Mouse (Mus musculus): ENCODE results near the gene Tgfbr3. TPM values are rescaled to one million over a fixed set of nuclear protein-coding genes. Genes with fewer than 3 reads are reported as not detected.

The Tgfbr3 gene
- polyA plus RNA-seq, 1 experiment from 2014 or later: 21.4 TPM

DNA sequence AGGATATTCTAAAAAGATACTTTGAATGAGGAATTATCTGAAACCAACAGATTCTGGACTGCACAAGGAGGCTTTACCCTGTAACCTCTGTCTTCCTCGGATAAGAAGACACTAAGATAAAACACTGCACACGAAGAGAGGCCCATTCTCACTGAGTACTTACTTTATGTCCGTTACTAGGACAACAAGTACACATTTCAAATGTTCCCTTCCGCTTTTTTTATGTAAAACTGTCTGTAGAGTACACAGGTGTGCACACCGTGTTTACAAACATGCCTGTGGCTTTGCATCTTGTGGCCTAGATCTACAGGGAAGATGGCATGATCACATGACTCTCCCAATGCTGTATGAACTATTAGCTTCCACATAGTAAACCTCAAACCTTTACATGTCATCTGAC, 146.6 kb downstream of the Tgfbr3 start:
- no peaks in the 10 kb centered on the region for H3K9me3 ChIP-seq (ENCODE audit: low read length)
- no peak overlapping the region for H3K4me2 ChIP-seq (replicated peaks; ENCODE audit: low read depth, low read length)
- no peak for TF ChIP-seq CTCF (IDR thresholded peaks at IDR 0.05)
- ATAC-seq: no peak
- H3K27me3 ChIP-seq (replicated peaks; ENCODE audit: insufficient read depth, low read length): no peaks in the 10 kb centered on the region
- WGBS: 84% methylated on average over 5 of the region's 5 CpGs
- no peak overlapping the region for H3K4me3 ChIP-seq (ENCODE audit: low read depth, low read length)
- peaks cover 7% of the 10 kb centered on the region; the same call in 1 of the 2 replicates for H3K36me3 ChIP-seq (ENCODE audit: insufficient read depth, low read length)
- no peak overlapping the region for H3K27ac ChIP-seq (ENCODE audit: low read length)
- H3K4me1 ChIP-seq (ENCODE audit: insufficient read depth, low read depth, low read length): no peaks in the 10 kb centered on the region; the same call in 1 of the 2 replicates
- no peak for DNase-seq (ENCODE audit: low spot score)
- no peak overlapping the region for H3K9ac ChIP-seq (replicated peaks; ENCODE audit: low read depth)

DNA sequence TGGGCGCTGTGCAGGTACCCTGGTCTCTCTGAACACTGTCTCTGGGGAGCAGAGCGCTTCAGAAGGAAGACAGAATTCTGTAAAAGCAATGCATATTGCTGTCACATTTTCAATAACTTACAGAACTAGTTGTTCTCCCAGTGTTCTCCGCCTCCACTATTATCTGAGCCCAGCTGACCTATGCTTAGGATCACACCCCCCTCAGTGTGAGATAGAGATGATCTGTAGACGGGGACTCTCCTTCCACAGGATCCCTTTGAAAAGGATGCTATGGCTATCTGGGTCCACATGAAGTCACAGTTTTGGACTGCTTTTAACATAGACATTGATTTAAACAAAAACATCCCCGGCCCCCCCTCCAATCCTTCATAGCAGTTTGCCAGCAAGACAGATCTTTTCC, 148.1 kb downstream of the Tgfbr3 start:
- no peaks in the 10 kb centered on the region for H3K9me3 ChIP-seq (ENCODE audit: low read length)
- no peak overlapping the region for H3K4me3 ChIP-seq (ENCODE audit: low read depth, low read length)
- ATAC-seq (no peak), DNase-seq (ENCODE audit: low spot score) (no peak)
- no peaks in the 10 kb centered on the region for H3K4me1 ChIP-seq (ENCODE audit: insufficient read depth, low read depth, low read length)
- no peak overlapping the region for H3K9ac ChIP-seq (replicated peaks; ENCODE audit: low read depth)
- WGBS: 86% methylated on average over 5 of the region's 5 CpGs
- H3K4me2 ChIP-seq (replicated peaks; ENCODE audit: low read depth, low read length): no peak overlapping the region
- H3K36me3 ChIP-seq (ENCODE audit: insufficient read depth, low read length): peaks cover 7% of the 10 kb centered on the region; the same call in 1 of the 2 replicates
- no peaks in the 10 kb centered on the region for H3K27me3 ChIP-seq (replicated peaks; ENCODE audit: insufficient read depth, low read length)
- no peak for TF ChIP-seq EP300 (IDR thresholded peaks at IDR 0.05)
- no peak for TF ChIP-seq CTCF (IDR thresholded peaks at IDR 0.05)
- H3K27ac ChIP-seq (ENCODE audit: low read length): no peak overlapping the region

DNA sequence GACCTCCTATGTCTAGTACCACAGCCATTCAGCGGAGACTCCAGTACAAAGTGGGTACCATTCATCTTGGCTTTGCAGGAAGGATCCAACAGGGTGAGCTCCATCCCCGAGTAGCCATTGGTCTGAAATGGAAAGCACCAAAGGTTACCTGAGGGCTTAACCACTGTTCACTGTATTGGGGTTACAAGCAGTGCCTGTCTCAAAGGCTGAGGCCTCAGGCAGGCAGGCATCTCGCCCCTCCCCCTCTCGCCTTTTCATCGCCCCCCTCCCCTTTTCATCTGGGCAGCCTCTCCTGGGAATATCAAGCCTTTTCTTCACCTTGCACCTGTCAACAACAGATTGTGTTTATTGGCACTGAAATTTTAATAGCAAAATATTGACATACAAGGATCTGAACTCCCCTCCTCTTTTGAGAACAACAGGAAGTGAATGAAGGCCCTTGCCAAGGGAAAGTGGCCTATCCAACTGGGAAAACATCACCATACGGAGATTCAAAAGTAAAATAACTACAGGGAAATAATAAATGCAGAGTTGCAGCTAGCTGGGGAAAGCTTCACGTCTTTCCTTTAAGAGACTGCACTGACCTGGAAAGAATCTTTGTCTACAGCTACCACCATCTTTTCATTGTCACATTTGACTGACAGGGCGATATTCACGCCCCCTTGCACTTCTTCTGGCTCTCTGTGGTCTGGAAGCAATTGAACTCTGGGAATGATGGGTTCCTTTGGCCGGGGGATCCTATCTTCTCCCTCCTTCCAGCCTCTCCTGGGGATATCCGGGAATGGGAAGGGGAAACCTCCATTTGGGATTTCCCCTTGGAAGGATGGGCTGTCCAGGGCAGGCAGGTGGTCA, 149.4 kb downstream of the Tgfbr3 start:
- peaks cover 7% of the 10 kb centered on the region; the same call in 1 of the 2 replicates for H3K36me3 ChIP-seq (ENCODE audit: insufficient read depth, low read length)
- no peak for ATAC-seq
- no peak overlapping the region for H3K27ac ChIP-seq (ENCODE audit: low read length)
- H3K4me2 ChIP-seq (replicated peaks; ENCODE audit: low read depth, low read length): no peak overlapping the region
- WGBS: 88% methylated on average over 11 of the region's 11 CpGs
- H3K9ac ChIP-seq (replicated peaks; ENCODE audit: low read depth): no peak overlapping the region
- no peaks in the 10 kb centered on the region for H3K4me1 ChIP-seq (ENCODE audit: insufficient read depth, low read depth, low read length)
- no peak overlapping the region for H3K4me3 ChIP-seq (ENCODE audit: low read depth, low read length)
- no peak for TF ChIP-seq CTCF (IDR thresholded peaks at IDR 0.05)
- no peak for TF ChIP-seq EP300 (IDR thresholded peaks at IDR 0.05)
- DNase-seq (ENCODE audit: low spot score): no peak
- H3K27me3 ChIP-seq (replicated peaks; ENCODE audit: insufficient read depth, low read length): no peaks in the 10 kb centered on the region
- H3K9me3 ChIP-seq (ENCODE audit: low read length): no peaks in the 10 kb centered on the region

DNA sequence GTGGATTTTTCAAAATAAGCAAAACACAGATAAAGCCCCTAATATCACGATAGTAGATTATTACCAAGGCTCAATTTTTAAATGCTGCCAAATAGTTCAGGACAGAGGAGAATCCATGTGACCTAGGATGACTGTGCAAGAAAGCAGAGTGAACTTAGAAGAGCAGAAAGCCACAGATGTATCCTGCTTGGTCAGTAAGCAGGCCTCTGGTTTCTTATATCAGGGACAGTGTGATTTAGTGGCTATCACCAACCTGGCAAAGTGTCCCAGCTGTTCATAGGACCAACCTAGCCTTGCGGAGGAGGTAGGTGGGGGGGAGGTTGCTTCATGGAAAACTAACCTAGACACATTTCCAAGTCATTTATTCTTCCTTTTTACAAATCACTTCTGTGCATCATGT, 156.1 kb downstream of the Tgfbr3 start:
- Histone ChIP-seq H3K27me3 (replicated peaks; ENCODE audit: insufficient read depth, low read length) (no peaks in the 10 kb centered on the region), H3K4me3 (ENCODE audit: low read depth, low read length) (no peak overlapping the region), H3K9me3 (ENCODE audit: low read length) (no peaks in the 10 kb centered on the region), H3K4me2 (replicated peaks; ENCODE audit: low read depth, low read length) (no peak overlapping the region), H3K4me1 (ENCODE audit: insufficient read depth, low read depth, low read length) (no peaks in the 10 kb centered on the region), H3K9ac (replicated peaks; ENCODE audit: low read depth) (no peak overlapping the region), H3K36me3 (ENCODE audit: insufficient read depth, low read length) (peaks cover 23% of the 10 kb centered on the region), H3K27ac (ENCODE audit: low read length) (no peak overlapping the region)
- WGBS: 93% methylated on average over 2 of the region's 2 CpGs
- ATAC-seq (no peak), DNase-seq (ENCODE audit: low spot score) (no peak)
- no peak for TF ChIP-seq EP300 (IDR thresholded peaks at IDR 0.05)
- TF ChIP-seq CTCF (IDR thresholded peaks at IDR 0.05): no peak

DNA sequence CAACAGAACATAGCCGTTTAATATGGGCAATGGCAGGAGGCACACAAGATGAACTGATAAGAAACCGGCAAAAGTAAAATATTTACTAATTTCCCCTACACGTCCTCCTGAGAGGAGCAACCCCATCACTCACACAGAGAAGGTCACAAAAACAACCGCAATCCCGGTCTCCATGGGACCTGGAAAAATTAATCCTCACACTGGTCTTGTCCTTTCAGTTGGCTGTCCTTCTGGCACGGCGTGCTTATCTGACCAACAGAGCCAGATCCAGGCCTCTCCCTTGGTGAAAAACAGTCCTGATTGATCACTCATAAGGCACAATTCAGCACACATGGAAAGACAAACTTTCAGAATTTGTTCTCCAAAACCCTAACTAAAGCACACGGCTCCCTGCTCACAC, 157.2 kb downstream of the Tgfbr3 start:
- Histone ChIP-seq H3K9me3 (ENCODE audit: low read length) (no peaks in the 10 kb centered on the region), H3K4me3 (ENCODE audit: low read depth, low read length) (no peak overlapping the region), H3K27ac (ENCODE audit: low read length) (no peak overlapping the region), H3K36me3 (ENCODE audit: insufficient read depth, low read length) (peaks cover 31% of the 10 kb centered on the region), H3K27me3 (replicated peaks; ENCODE audit: insufficient read depth, low read length) (no peaks in the 10 kb centered on the region), H3K9ac (replicated peaks; ENCODE audit: low read depth) (no peak overlapping the region), H3K4me2 (replicated peaks; ENCODE audit: low read depth, low read length) (no peak overlapping the region), H3K4me1 (ENCODE audit: insufficient read depth, low read depth, low read length) (no peaks in the 10 kb centered on the region)
- DNase-seq (ENCODE audit: low spot score): no peak
- TF ChIP-seq CTCF (IDR thresholded peaks at IDR 0.05): no peak
- no peak for TF ChIP-seq EP300 (IDR thresholded peaks at IDR 0.05)
- no peak for ATAC-seq
- 49% methylated on average over 8 of the region's 8 CpGs for whole genome bisulfite sequencing

DNA sequence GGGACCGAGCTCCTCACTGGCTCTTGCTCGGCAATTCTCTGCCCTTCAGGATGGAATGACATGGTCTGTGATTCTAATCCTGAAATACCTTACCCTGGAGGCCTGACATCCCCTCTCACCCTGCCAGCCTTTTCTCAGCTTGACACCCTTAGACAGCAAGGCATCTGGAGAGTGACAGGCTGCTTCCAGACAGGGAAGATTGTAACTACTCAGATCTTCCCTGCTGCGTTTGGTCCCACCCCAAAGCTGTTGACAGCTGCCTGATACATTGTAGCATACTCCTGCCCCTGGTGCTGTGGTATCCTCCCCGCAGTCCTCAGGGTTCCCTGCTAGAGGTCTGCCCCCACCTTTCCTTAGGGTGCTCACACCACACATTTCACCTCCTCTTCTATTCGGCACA, 160.1 kb downstream of the Tgfbr3 start:
- no peaks in the 10 kb centered on the region for H3K4me1 ChIP-seq (ENCODE audit: insufficient read depth, low read depth, low read length)
- DNase-seq (ENCODE audit: low spot score) (no peak), ATAC-seq (no peak)
- no peak overlapping the region for H3K4me3 ChIP-seq (ENCODE audit: low read depth, low read length)
- no peak overlapping the region for H3K4me2 ChIP-seq (replicated peaks; ENCODE audit: low read depth, low read length)
- TF ChIP-seq CTCF (IDR thresholded peaks at IDR 0.05): no peak
- TF ChIP-seq EP300 (IDR thresholded peaks at IDR 0.05): no peak
- H3K27ac ChIP-seq (ENCODE audit: low read length): no peak overlapping the region
- H3K9me3 ChIP-seq (ENCODE audit: low read length): no peaks in the 10 kb centered on the region
- H3K9ac ChIP-seq (replicated peaks; ENCODE audit: low read depth): no peak overlapping the region
- H3K36me3 ChIP-seq (ENCODE audit: insufficient read depth, low read length): peaks cover 32% of the 10 kb centered on the region
- WGBS: 72% methylated on average over 5 of the region's 5 CpGs
- no peaks in the 10 kb centered on the region for H3K27me3 ChIP-seq (replicated peaks; ENCODE audit: insufficient read depth, low read length)
